Mouse (Mus musculus): Measurements from ENCODE around the gene Eda.
"Not testable (repeated sequence)": the region's sequence is repeated elsewhere in the genome, so short reads cannot be mapped to it uniquely, and the experiment has no call there.

The Eda gene

DNA sequence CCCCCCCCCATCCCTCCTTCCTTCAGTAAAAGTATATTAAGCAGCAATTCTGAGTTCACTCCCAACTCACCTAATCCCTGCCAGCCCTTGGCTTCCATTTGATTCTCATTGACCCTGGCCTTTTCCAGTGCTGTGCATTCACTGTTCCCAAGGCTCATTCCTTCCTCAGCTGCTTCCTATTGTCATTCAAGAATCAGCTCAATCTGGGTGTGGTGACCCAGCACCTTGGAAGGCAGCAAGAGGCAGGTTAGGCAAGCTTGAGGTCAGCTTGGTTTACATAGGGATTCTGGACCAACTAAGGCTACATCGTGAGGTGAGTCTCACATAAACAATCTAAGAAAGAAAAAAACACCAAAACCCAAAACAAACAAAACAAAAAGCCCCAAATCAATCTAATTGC lies 433.8 kb downstream of the Eda start:
- in situ Hi-C loops (cut with MboI, MseI) = no loop called here

DNA sequence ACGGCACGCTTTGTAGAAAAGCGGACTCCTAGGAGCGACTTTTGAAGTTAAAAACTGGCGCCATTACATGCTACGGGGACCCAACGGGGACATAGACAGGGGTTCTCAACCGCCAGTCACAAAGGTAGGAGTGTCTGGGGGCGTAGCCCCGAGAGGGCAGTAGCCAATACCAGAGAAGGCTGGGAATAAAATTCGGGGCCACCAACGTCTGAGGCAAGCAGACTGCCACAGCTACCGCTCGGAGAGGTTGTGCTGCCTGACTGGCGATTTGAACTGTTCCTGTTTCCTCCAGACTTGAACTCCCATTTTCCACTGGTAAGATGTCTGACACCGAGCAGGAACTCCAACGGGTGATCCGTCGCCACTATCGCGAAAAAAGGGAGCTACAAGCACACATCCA lies 453.3 kb downstream of the Eda start, which contains the start of gene Otud6a:
TSS of gene Otud6a (plus strand) at position 321 of the 400 bp plus-strand sequence.
- in situ Hi-C loops (cut with MboI, MseI) = no loop called here

DNA sequence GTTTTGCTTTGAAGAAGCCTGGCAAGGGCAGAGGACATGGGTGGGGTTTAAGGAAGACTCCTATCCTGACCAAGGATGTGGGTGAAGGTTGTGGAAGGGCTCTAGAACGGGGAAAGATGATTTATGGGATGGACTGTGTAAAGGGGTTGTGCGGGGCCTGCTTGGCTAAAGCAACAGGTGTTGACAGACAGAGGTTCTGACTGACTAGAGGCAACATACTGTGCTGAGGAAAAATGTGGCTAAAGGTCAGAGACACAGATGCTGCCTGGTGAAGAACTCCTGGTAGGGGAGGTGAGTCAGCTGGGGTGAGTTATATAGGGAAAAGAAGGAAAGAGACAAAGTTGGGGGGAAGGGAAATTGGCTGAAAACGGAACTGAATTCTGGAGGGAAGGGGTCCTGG lies 456.9 kb downstream of the Eda start:
- in situ Hi-C loops (cut with MboI, MseI) = no loop called here

DNA sequence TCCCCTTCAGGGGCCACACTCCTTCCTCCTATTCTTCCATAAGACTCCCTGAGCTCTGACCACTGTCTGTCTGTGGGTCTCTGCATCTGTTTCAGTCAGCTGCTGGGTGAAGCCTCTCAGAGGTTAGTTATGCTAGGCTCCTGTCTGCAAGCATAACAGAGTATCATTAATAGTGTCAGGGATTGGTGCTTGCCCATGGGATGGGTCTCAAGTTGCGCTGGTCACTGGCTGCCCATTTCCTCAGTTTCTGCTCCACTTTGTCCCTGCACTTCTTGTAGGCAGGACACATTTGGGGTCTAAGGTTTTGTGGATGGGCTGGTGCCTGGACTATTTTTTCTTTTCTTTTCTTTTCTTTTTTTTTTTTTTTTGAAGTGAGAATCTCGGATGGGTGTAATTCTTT lies 467.2 kb downstream of the Eda start, which contains the start of gene Awat2:
TSS of gene Awat2 (minus strand) at position 101 of the 400 bp plus-strand sequence.
- in situ Hi-C loops (cut with MboI, MseI) = not testable (repeated sequence)

DNA sequence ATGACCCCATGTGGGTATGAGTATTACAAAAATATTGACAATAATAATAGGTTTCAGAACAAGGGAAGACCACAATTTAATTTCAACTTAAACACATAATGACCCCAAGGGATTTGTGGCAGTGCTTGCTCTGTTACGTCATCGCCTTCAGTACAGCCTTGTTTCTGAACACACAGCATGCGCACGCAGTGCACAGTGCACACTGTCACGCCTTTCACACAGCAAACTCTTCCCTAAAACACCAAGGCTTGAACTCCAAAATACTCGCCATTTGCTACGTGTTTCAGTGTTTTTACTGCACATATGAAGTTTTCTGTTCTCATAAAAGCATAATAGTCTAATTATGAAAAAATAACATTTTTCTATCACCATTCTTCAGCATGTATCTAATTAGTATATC lies 468.1 kb downstream of the Eda start:
- in situ Hi-C loops (cut with MboI, MseI) = no loop called here
